Mouse (Mus musculus): Measurements from ENCODE around the gene Noa1.

GRCm38 (mm10) chr5:77266066-77266885 is 43.6 kb downstream of the Noa1 start:
- no peak for TF ChIP-seq POLR2A (IDR thresholded peaks at IDR 0.05; ENCODE audit: low read depth, low read length)
- no peak for TF ChIP-seq CTCF (IDR thresholded peaks at IDR 0.05; ENCODE audit: extremely low read depth, insufficient read length, insufficient replicate concordance, low read depth, low read length)

Measured in small intestine, adult 2 months (tissue).